Mouse (Mus musculus) bone marrow macrophage, adult 2 months (primary cell): ENCODE data around the gene Perm1.

Experiments used
- CTCF ChIP-seq: IDR thresholded peaks from 2 replicates; pipeline ENCODE4 v1.5.1; 2012; ENCODE audit warnings: low read depth, mild to moderate bottlenecking, low read length, moderate library complexity
- POLR2A ChIP-seq: IDR thresholded peaks from 2 replicates; pipeline ENCODE4 v1.6.1; 2012; ENCODE audit warnings: mild to moderate bottlenecking, low read depth, low read length, borderline replicate concordance

DNA sequence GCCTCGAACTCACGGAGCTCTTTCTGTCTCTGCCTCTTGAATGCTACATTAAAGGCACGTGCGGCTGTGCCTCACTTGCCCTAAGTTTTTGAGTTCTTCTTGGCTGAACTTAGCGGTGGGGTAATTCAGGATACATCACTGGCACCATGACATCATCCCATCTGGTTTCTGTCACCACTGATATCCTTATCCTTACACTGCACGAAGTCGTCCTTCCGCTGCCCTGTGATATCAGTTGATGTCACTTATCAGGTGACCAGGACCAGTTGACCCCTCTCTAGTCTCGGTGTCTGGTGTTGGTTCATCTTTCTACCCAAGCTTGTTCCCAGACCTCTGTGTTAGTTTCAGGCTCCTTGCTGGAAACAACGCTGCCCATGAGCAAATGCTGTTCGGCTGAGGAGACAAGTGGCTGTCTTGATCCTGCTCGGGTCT, 13.2 kb upstream of the Perm1 start:
- TF ChIP-seq CTCF (no peak), POLR2A (no peak)
